In genomic region chr5:24604080-24604655, GRCm38 (mm10) we compare ENCODE assay signal across 10 mouse cellular contexts. TPM values are rescaled to one million over a fixed set of nuclear protein-coding genes. Genes with fewer than 3 reads are reported as not detected.
DNase-seq lines count a peak whose midpoint lies in the region; ATAC-seq and TF ChIP-seq lines count a peak whose summit lies in the region.
"Had no signal": no experiment of that assay in that cellular context is flagged by ENCODE, and none has a peak within 500 bp of the region (broad histone marks: within the 10 kb centered on the region; RNA-seq: fewer than 3 reads in every experiment).

No protein-coding gene starts in this region.

- H3K4me2 ChIP-seq in liver, embryonic 16.5 days (ENCODE audit: low read depth, low read length): peak overlapping the region; percentile 43

- H3K27me3 ChIP-seq in ES-Bruce4 (ENCODE audit: control insufficient read depth, insufficient read depth, low read length, poor library complexity, severe bottlenecking): peaks cover 10% of the 10 kb centered on the region
- peaks cover 74% of the 10 kb centered on the region for H3K27me3 ChIP-seq in liver, embryonic 16.5 days (ENCODE audit: control insufficient read depth, insufficient read depth, low read depth, low read length)

- peak overlapping the region; percentile 100 for H3K27ac ChIP-seq in gastrocnemius, adult 2 months
- no peak overlapping the region for H3K27ac ChIP-seq in ES-Bruce4 (ENCODE audit: insufficient read depth, low read length)
- H3K27ac ChIP-seq in liver, embryonic 16.5 days (ENCODE audit: low read length): no peak overlapping the region; the same call in 1 of the 2 replicates

- peak overlapping the region; percentile 46 for H3K9ac ChIP-seq in ES-Bruce4 (ENCODE audit: low read depth, poor library complexity, severe bottlenecking)
- H3K9ac ChIP-seq in liver, embryonic 16.5 days (ENCODE audit: low read depth, low read length): peak overlapping the region; percentile 48

- DNase-seq in gastrocnemius, adult 2 months: peak; percentile 58
- DNase-seq in gastrocnemius, postnatal 36 days: no peak
- no peak for DNase-seq in urinary bladder, postnatal 4 days (ENCODE audit: low spot score in 2 of 2)
- no peak for DNase-seq in urinary bladder, postnatal 36 days (ENCODE audit: low spot score in 2 of 2)
- no peak for DNase-seq in ovary, postnatal 36 days (ENCODE audit: low spot score)

- 0 out of 2 replicates have a peak, but pooled peaks have one; percentile 2 for ATAC-seq in granulocyte monocyte progenitor cell, adult 5-6 weeks (replicated peaks; ENCODE audit: poor library complexity, severe bottlenecking)
- ATAC-seq in liver, embryonic 16.5 days (ENCODE audit: low read depth): no peak

- H3K4me3 ChIP-seq in gastrocnemius, adult 2 months: peak overlapping the region; percentile 77
- H3K4me3 ChIP-seq in ES-Bruce4 (ENCODE audit: low read depth, low read length): peak overlapping the region; percentile 54
- H3K4me3 ChIP-seq in liver, embryonic 16.5 days (ENCODE audit: low read depth, low read length): peak overlapping the region; percentile 57

- no peaks in the 10 kb centered on the region for H3K4me1 ChIP-seq in ES-Bruce4 (ENCODE audit: control insufficient read depth, insufficient read depth, low read length)
- peaks cover 3% of the 10 kb centered on the region; the same call in 1 of the 2 replicates for H3K4me1 ChIP-seq in liver, embryonic 16.5 days (ENCODE audit: control insufficient read depth, low read depth, low read length)

- no peaks in the 10 kb centered on the region for H3K36me3 ChIP-seq in ES-Bruce4 (ENCODE audit: control insufficient read depth, insufficient read depth, low read length, poor library complexity, severe bottlenecking)
- H3K36me3 ChIP-seq in liver, embryonic 16.5 days (ENCODE audit: control insufficient read depth, insufficient read depth): no peaks in the 10 kb centered on the region

- no peak for TF ChIP-seq EP300 in ES-Bruce4 (IDR thresholded peaks at IDR 0.05; ENCODE audit: insufficient read depth, low read depth, low read length)

- H3K9me3 ChIP-seq in ES-Bruce4 (replicated peaks; ENCODE audit: control insufficient read depth, insufficient read depth, low read length, poor library complexity, severe bottlenecking): no peaks in the 10 kb centered on the region
- H3K9me3 ChIP-seq in liver, embryonic 16.5 days (replicated peaks; ENCODE audit: control insufficient read depth, low read length): no peaks in the 10 kb centered on the region

- TF ChIP-seq CTCF in gastrocnemius, adult 2 months (IDR thresholded peaks at IDR 0.05): no peak
- TF ChIP-seq CTCF in ES-Bruce4 (IDR thresholded peaks at IDR 0.05; ENCODE audit: low read depth, low read length): no peak

- WGBS in liver, embryonic 16.5 days (ENCODE audit: insufficient replicate concordance): 22% methylated on average over 12 of the region's 12 CpGs

- TF ChIP-seq POLR2A in ES-Bruce4 (IDR thresholded peaks at IDR 0.05; ENCODE audit: insufficient read depth, low read length): no peak

- intact Hi-C loops in gastrocnemius, adult 2 months (cut with DNase I): loop anchor here (2.0 kb wide), 1 partner anchor 47 kb away; no protein-coding TSS in a partner anchor
- intact Hi-C loops in gastrocnemius, postnatal 36 days (cut with DNase I): no loop called here

RNA-seq across cellular contexts. Expression of gene Chpf2, which starts 17.6 kb away (rescaled TPM):
- 10 to 100 TPM in 1 of 2 experiments, 1 to 10 TPM in 1; 6.4 to 10.1 TPM for total RNA-seq in gastrocnemius, adult 2 months (2021)
- total RNA-seq in gastrocnemius, postnatal 36 days (2021): 10 to 100 TPM in 1 of 2 experiments, 1 to 10 TPM in 1; 7.2 to 10.8 TPM
- polyA plus RNA-seq in ES-Bruce4 (2011; ENCODE audit: insufficient read depth, insufficient read length, low read depth, missing spikeins): 5.7 and 8.3 TPM in 2 replicates
- 17.8 and 17.9 TPM in 2 replicates for total RNA-seq in granulocyte monocyte progenitor cell, adult 5-6 weeks (2014; fragmentation: Nextera tagmentation)
- total RNA-seq in granulocyte monocyte progenitor cell, adult 5-6 weeks (2017): 10.4 and 29.2 TPM in 2 replicates
- polyA plus RNA-seq in liver, embryonic 16.5 days (2015; fragmentation: Nextera tagmentation; extraction: Ambion mirVana): 10.7 and 11.3 TPM in 2 replicates

RNA-seq across cellular contexts. Expression of gene Smarcd3, which starts 20.0 kb away (rescaled TPM):
- total RNA-seq in gastrocnemius, adult 2 months (2021): 100 to 1,000 TPM; 172 to 203 TPM
- 100 to 1,000 TPM; 167 to 178 TPM for total RNA-seq in gastrocnemius, postnatal 36 days (2021)
- 1.5 and 1.9 TPM in 2 replicates for polyA plus RNA-seq in ES-Bruce4 (2011; ENCODE audit: insufficient read depth, insufficient read length, low read depth, missing spikeins)
- total RNA-seq in granulocyte monocyte progenitor cell, adult 5-6 weeks (2014; fragmentation: Nextera tagmentation): not detected in 2 replicates
- 0.05 and 0.34 TPM in 2 replicates for total RNA-seq in granulocyte monocyte progenitor cell, adult 5-6 weeks (2017)
- 0.55 and 1.3 TPM in 2 replicates for polyA plus RNA-seq in liver, embryonic 16.5 days (2015; fragmentation: Nextera tagmentation; extraction: Ambion mirVana)

RNA-seq across cellular contexts. Expression of gene Abcf2, which starts 26.9 kb away (rescaled TPM):
- total RNA-seq in gastrocnemius, adult 2 months (2021): 100 to 1,000 TPM; 105 to 117 TPM
- 100 to 1,000 TPM in 1 of 2 experiments, 10 to 100 TPM in 1; 94.7 to 104 TPM for total RNA-seq in gastrocnemius, postnatal 36 days (2021)
- 113 and 120 TPM in 2 replicates for polyA plus RNA-seq in ES-Bruce4 (2011; ENCODE audit: insufficient read depth, insufficient read length, low read depth, missing spikeins)
- total RNA-seq in granulocyte monocyte progenitor cell, adult 5-6 weeks (2014; fragmentation: Nextera tagmentation): 51.6 and 74.3 TPM in 2 replicates
- total RNA-seq in granulocyte monocyte progenitor cell, adult 5-6 weeks (2017): 98.3 and 98.8 TPM in 2 replicates
- 36.2 and 36.9 TPM in 2 replicates for polyA plus RNA-seq in liver, embryonic 16.5 days (2015; fragmentation: Nextera tagmentation; extraction: Ambion mirVana)

RNA-seq across cellular contexts. Expression of gene 4931409K22Rik, which starts 47.6 kb away (rescaled TPM):
- not detected for total RNA-seq in gastrocnemius, adult 2 months (2021)
- not detected for total RNA-seq in gastrocnemius, postnatal 36 days (2021)
- not detected in 2 replicates for polyA plus RNA-seq in ES-Bruce4 (2011; ENCODE audit: insufficient read depth, insufficient read length, low read depth, missing spikeins)
- total RNA-seq in granulocyte monocyte progenitor cell, adult 5-6 weeks (2014; fragmentation: Nextera tagmentation): not detected in 2 replicates
- total RNA-seq in granulocyte monocyte progenitor cell, adult 5-6 weeks (2017): not detected in 2 replicates
- polyA plus RNA-seq in liver, embryonic 16.5 days (2015; fragmentation: Nextera tagmentation; extraction: Ambion mirVana): not detected in 2 replicates
- total RNA-seq: CH12.LX; neutrophil, adult 5-6 weeks had no signal

Comparison
In these comparisons a context has a peak if more than half of its experiments do, and no peak if none do; other contexts are left out.
1. RNA of gene Smarcd3, which starts 20.0 kb away (total RNA-seq): 172 to 203 TPM in gastrocnemius, adult 2 months and 167 to 178 TPM in gastrocnemius, postnatal 36 days; 0.05 to 0.34 TPM in granulocyte monocyte progenitor cell, adult 5-6 weeks; every median in the first group is over 100 times any median in the second.
2. Peak in every context shown above with its lines, with median percentiles within 50 percentile points of each other: H3K4me3 ChIP-seq.